Mouse (Mus musculus): ENCODE data around the gene Mgll.

Mgll gene

DNA sequence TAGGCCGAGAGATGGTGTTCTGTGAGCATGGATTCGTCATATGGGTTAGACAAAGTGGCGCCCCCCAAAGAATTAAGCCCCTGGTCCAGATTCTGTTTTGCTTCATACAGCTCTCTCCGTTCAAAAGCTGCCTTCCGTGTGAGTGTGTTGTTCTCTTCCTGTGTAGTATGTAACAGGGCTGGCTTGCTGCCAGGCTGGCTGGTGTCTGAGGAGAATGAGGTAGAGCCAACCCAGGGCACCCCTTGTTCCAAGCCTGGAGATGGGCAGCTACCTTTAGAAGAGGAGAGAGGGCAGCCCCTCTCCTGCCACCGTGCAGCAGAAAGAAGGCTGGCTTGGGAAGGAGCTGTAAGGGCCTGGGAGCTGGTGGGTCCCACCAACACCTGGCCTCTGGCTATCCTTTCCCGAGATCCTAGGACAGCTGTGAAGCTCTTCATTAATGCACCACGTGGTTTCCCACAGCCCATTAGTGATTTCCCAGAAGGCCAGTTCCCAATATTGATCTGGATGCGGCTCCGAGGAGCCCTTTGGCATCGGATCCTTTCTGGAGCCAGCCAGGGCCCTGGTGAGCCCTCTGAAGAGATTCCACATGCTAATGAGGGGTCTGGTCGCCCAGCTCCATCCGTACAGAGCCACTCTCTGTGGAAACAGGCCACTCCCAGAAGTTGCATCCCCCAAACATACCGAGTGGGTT, 19.5 kb downstream of the Mgll start:
- H3K9me3 ChIP-seq (ENCODE audit: low read length) = peaks cover 7% of the 10 kb centered on the region
- H3K4me1 ChIP-seq (replicated peaks; ENCODE audit: low read depth, low read length) = peaks cover 4% of the 10 kb centered on the region
- H3K36me3 ChIP-seq (ENCODE audit: insufficient read depth, low read length) = no peaks in the 10 kb centered on the region
- TF ChIP-seq NANOG (IDR thresholded peaks at IDR 0.05; ENCODE audit: borderline replicate concordance, low read length) = no peak
- no peak for TF ChIP-seq CTCF (conservative IDR thresholded peaks at IDR 0.05; ENCODE audit: low read length)
- no peak for TF ChIP-seq POU5F1 (IDR thresholded peaks at IDR 0.05; ENCODE audit: borderline replicate concordance, low read length)
- H3K4me3 ChIP-seq (replicated peaks; ENCODE audit: low read length) = no peak overlapping the region
- peaks cover 27% of the 10 kb centered on the region for H3K27me3 ChIP-seq (ENCODE audit: insufficient read depth, low read length)

DNA sequence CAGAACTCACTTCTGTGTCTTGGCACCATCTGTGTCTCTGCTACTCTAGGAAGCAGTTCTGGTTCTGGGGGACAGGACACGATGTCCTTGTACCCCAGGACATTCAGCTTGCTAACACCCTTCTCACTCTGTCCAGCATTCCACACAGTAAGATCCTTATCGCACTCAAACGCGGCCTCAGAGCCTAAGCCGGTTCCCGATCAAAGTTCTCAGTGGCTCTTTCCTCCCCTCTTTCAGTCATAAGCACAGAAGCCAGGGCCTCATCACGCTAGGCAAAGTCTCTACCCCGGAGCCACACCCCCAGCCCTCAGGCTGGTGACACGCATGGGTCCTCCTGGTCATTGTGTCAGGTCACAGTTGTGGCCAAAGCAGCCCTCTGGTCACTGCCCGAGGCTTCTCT, 20.8 kb downstream of the Mgll start:
- H3K27me3 ChIP-seq (ENCODE audit: insufficient read depth, low read length) = peaks cover 40% of the 10 kb centered on the region
- H3K4me3 ChIP-seq (replicated peaks; ENCODE audit: low read length) = no peak overlapping the region
- TF ChIP-seq POU5F1 (IDR thresholded peaks at IDR 0.05; ENCODE audit: borderline replicate concordance, low read length) (no peak), NANOG (IDR thresholded peaks at IDR 0.05; ENCODE audit: borderline replicate concordance, low read length) (no peak), CTCF (conservative IDR thresholded peaks at IDR 0.05; ENCODE audit: low read length) (no peak)
- H3K4me1 ChIP-seq (replicated peaks; ENCODE audit: low read depth, low read length) = peaks cover 9% of the 10 kb centered on the region
- no peaks in the 10 kb centered on the region for H3K36me3 ChIP-seq (ENCODE audit: insufficient read depth, low read length)
- H3K9me3 ChIP-seq (ENCODE audit: low read length) = peaks cover 7% of the 10 kb centered on the region

DNA sequence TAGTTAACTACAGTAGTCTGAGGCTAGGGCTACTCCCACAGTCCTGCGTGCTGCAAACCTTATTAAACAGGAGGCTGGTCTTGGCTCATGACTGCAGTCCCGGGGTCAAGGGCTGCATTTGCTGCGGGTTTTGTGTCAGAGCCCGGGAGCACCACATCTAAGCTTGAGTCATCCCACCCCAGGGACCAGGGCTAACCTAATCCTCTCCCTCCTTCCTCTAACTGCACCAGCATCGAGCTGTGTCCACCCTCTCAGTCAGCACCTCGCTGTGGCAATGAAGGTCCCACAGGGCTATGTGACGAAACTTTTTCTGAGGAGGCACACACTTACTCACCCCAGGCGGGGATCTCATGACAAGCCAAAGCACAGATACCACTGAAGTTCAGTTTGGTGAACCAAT, 22.1 kb downstream of the Mgll start:
- TF ChIP-seq POU5F1 (IDR thresholded peaks at IDR 0.05; ENCODE audit: borderline replicate concordance, low read length) (no peak), NANOG (IDR thresholded peaks at IDR 0.05; ENCODE audit: borderline replicate concordance, low read length) (no peak), CTCF (conservative IDR thresholded peaks at IDR 0.05; ENCODE audit: low read length) (no peak)
- Histone ChIP-seq H3K9me3 (ENCODE audit: low read length) (peaks cover 7% of the 10 kb centered on the region), H3K36me3 (ENCODE audit: insufficient read depth, low read length) (no peaks in the 10 kb centered on the region), H3K4me1 (replicated peaks; ENCODE audit: low read depth, low read length) (peaks cover 9% of the 10 kb centered on the region), H3K4me3 (replicated peaks; ENCODE audit: low read length) (no peak overlapping the region), H3K27me3 (ENCODE audit: insufficient read depth, low read length) (peaks cover 41% of the 10 kb centered on the region)

DNA sequence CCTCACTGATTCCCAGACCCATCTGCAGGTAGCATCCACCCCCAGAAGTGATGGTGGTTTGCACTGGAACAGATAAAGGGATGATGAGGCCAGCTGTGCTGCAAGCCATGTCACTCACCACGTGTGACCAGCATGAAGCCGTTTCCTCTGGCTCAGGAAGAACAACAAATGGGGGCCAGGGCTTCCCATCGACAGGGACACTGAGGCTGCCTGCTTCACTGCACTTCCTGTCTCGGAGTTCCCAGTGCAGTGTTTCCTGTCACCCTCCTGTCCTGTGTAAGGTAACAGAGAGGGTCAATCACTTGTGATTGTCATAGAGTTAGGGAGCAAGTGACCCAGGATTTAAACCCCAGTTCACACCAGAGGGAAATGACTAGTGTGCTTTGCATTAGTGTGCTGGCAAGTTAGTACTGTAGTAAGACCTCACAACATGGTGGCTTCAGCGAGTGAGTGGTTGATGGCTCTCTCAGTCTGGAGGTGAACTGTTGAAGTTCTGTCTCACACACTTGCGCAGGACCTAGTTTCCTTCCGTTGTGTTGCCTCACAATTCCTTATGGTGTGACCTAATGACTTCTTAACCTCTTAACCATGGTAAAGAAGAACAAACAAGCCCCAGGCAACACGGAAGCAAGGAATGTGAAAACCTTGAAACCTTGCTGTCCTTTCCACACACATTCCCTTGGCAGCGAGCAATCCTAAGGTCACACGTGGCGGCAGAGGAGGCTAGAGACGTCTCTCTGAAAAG, 23.3 kb downstream of the Mgll start:
- H3K4me1 ChIP-seq (replicated peaks; ENCODE audit: low read depth, low read length) = peaks cover 12% of the 10 kb centered on the region
- H3K4me3 ChIP-seq (replicated peaks; ENCODE audit: low read length) = no peak overlapping the region
- no peaks in the 10 kb centered on the region for H3K36me3 ChIP-seq (ENCODE audit: insufficient read depth, low read length)
- peaks cover 38% of the 10 kb centered on the region for H3K27me3 ChIP-seq (ENCODE audit: insufficient read depth, low read length)
- TF ChIP-seq NANOG (IDR thresholded peaks at IDR 0.05; ENCODE audit: borderline replicate concordance, low read length) (no peak), POU5F1 (IDR thresholded peaks at IDR 0.05; ENCODE audit: borderline replicate concordance, low read length) (no peak), CTCF (conservative IDR thresholded peaks at IDR 0.05; ENCODE audit: low read length) (no peak)
- H3K9me3 ChIP-seq (ENCODE audit: low read length) = peaks cover 7% of the 10 kb centered on the region

DNA sequence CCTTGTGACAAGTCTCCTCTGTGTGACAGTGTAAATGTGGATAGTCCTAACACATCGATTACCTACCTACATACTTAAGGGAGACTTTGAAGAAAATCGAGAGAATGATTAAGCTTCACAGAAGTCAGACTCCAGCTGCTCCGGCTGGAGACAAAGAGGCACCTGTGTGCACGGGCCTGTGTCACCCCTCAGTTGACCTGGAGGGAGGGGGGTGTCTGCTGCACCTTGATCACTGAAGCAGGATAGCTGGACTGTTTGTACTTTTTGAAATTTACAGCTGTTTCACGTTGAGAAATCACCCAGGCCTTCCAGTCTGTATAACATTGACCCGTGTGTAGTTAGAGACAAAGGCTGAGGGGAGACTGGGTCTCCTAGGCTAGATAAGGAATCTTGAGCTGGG, 26.7 kb downstream of the Mgll start:
- peaks cover 18% of the 10 kb centered on the region for H3K4me1 ChIP-seq (replicated peaks; ENCODE audit: low read depth, low read length)
- TF ChIP-seq CTCF (conservative IDR thresholded peaks at IDR 0.05; ENCODE audit: low read length) (no peak), NANOG (IDR thresholded peaks at IDR 0.05; ENCODE audit: borderline replicate concordance, low read length) (no peak), POU5F1 (IDR thresholded peaks at IDR 0.05; ENCODE audit: borderline replicate concordance, low read length) (no peak)
- peaks cover 7% of the 10 kb centered on the region for H3K9me3 ChIP-seq (ENCODE audit: low read length)

DNA sequence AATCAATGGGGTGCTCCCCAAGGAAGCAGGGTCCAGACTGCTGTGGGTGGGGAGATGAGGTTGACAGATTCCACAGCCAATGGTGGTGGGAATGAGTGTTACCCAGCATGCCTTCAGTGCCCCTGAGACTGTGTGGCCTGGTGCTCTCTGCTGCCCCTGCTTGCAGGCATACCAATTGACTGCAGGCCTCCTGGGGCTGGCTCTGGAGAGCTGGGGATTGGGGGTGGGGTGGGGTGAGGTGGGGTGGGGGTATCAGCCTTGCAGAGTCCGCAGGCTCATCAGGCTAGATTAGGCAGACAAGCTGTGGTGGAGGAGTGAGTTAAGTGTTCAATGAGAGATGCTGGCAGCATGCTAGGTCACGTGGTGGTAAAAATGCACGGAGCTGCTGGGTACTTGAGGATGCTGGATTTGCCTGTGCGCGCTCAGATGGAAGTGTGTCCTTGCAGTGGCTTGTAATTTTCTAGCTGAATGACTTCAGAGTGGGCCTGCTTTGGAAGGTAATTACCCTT, 28.6 kb downstream of the Mgll start:
- H3K4me1 ChIP-seq (replicated peaks; ENCODE audit: low read depth, low read length) = peaks cover 18% of the 10 kb centered on the region
- TF ChIP-seq CTCF (conservative IDR thresholded peaks at IDR 0.05; ENCODE audit: low read length) (no peak), POU5F1 (IDR thresholded peaks at IDR 0.05; ENCODE audit: borderline replicate concordance, low read length) (no peak), NANOG (IDR thresholded peaks at IDR 0.05; ENCODE audit: borderline replicate concordance, low read length) (no peak)
- no peaks in the 10 kb centered on the region for H3K36me3 ChIP-seq (ENCODE audit: insufficient read depth, low read length)
- peaks cover 23% of the 10 kb centered on the region for H3K27me3 ChIP-seq (ENCODE audit: insufficient read depth, low read length)
- H3K9me3 ChIP-seq (ENCODE audit: low read length) = no peaks in the 10 kb centered on the region
- no peak overlapping the region for H3K4me3 ChIP-seq (replicated peaks; ENCODE audit: low read length)

More for the DNA sequence above, 26.7 kb downstream of the Mgll start:
- H3K27me3 ChIP-seq (ENCODE audit: insufficient read depth, low read length) = peaks cover 35% of the 10 kb centered on the region
- no peaks in the 10 kb centered on the region for H3K36me3 ChIP-seq (ENCODE audit: insufficient read depth, low read length)
- H3K4me3 ChIP-seq (replicated peaks; ENCODE audit: low read length) = no peak overlapping the region

DNA sequence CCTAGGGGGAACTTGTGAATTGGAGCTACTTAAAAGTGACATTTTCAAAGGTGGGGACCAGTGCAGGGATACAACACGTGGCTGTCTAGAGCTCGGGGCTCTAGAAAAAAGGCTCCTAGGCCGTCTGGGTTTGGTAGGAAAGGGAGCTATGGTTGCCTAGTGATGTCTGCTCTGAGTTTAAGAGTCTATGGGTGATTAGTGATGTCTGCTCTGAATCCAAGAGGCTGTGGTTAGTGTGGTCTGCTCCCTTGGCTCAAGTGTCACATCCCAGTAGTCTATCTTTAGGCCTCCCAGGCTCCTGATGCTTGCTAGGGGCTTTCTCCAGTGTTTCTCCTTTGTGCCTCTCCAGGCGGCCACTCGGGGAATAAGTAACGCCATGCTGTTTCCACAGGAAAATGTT, 29.4 kb downstream of the Mgll start:
- Histone ChIP-seq H3K4me1 (replicated peaks; ENCODE audit: low read depth, low read length) (peaks cover 16% of the 10 kb centered on the region), H3K27me3 (ENCODE audit: insufficient read depth, low read length) (peaks cover 25% of the 10 kb centered on the region), H3K36me3 (ENCODE audit: insufficient read depth, low read length) (no peaks in the 10 kb centered on the region), H3K4me3 (replicated peaks; ENCODE audit: low read length) (no peak overlapping the region), H3K9me3 (ENCODE audit: low read length) (no peaks in the 10 kb centered on the region)
- TF ChIP-seq CTCF (conservative IDR thresholded peaks at IDR 0.05; ENCODE audit: low read length) (no peak), NANOG (IDR thresholded peaks at IDR 0.05; ENCODE audit: borderline replicate concordance, low read length) (no peak), POU5F1 (IDR thresholded peaks at IDR 0.05; ENCODE audit: borderline replicate concordance, low read length) (no peak)

DNA sequence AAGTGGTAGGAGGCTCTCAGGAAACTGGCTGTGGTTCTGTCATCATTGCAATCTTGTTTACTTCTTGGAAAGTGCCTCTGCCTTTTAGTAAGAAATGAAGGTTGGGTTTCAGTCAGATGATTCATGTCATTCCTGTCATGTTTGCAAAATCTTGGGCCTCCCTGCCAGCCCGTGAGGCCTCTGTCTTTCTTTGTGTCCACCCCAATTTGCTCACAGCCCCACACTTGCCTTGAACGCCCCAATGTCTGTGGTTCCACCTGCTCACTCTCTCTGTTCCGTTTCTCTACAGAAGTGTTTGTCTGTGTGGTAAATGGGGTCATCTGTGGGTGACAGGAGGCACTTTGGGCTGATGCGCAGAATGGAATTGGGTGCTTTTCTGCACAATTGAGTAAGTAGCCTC, 32.8 kb downstream of the Mgll start:
- H3K27me3 ChIP-seq (ENCODE audit: insufficient read depth, low read length) = peaks cover 29% of the 10 kb centered on the region
- H3K4me3 ChIP-seq (replicated peaks; ENCODE audit: low read length) = no peak overlapping the region
- peaks cover 20% of the 10 kb centered on the region; the same call in 1 of the 2 replicates for H3K4me1 ChIP-seq (replicated peaks; ENCODE audit: low read depth, low read length)
- H3K9me3 ChIP-seq (ENCODE audit: low read length) = no peaks in the 10 kb centered on the region
- no peaks in the 10 kb centered on the region for H3K36me3 ChIP-seq (ENCODE audit: insufficient read depth, low read length)
- TF ChIP-seq POU5F1 (IDR thresholded peaks at IDR 0.05; ENCODE audit: borderline replicate concordance, low read length) (no peak), CTCF (conservative IDR thresholded peaks at IDR 0.05; ENCODE audit: low read length) (no peak), NANOG (IDR thresholded peaks at IDR 0.05; ENCODE audit: borderline replicate concordance, low read length) (no peak)
